Mouse (Mus musculus): ENCODE measurements around the gene Kat2a.

DNA sequence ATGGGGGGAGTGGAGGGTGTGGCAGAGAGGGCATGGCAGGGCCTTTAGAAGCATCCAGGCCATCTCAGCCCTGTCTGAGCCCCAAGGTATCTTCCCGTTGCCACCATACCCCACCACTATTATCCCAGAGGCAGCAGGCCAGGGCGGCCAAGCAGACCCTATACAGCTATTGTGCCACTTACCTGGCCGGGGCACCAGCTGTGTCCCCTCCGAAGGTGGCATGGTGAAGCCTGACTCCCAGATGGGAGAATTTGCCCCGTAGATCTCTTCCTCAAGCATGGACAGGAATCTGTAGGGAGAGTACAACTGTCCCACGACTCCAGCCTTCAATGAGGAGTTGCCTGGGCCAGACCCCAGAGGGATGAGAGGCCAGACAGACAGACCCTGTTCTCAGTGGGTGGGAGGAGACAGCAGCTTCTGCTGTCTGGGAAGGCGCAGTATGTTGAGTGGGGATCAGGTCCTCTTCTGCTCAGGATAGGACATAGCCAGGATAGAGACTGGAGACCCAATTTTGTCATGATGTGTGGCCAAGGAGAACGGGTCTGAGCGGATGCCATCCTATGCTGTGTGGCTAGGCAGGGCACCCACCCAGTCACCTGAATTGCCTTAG lies 3.0 kb downstream of the Kat2a start:
- no peak for TF ChIP-seq CTCF (IDR thresholded peaks at IDR 0.05; ENCODE audit: borderline replicate concordance, insufficient read depth, low read depth, low read length)
- no peak for TF ChIP-seq POLR2A (IDR thresholded peaks at IDR 0.05; ENCODE audit: borderline replicate concordance, insufficient read depth, low read length)

All from cerebellum, adult 2 months (tissue).